Mouse (Mus musculus) bone marrow, adult 2 months (tissue): Measurements from ENCODE around the gene 1110012L19Rik.

Experiments used
- CTCF ChIP-seq: fragments of 200-500 bp; IDR thresholded peaks from 2 replicates; pipeline ENCODE4 v1.5.1; 2011; ENCODE audit warnings: low read length, control low read depth; ENCODE audit not compliant: control insufficient read depth, insufficient read depth
- POLR2A ChIP-seq: fragments of 200-500 bp; IDR thresholded peaks from 2 replicates; pipeline ENCODE4 v1.6.1; 2011; ENCODE audit warnings: low read depth, mild to moderate bottlenecking, control low read depth, low read length, borderline replicate concordance; ENCODE audit not compliant: control insufficient read depth

DNA sequence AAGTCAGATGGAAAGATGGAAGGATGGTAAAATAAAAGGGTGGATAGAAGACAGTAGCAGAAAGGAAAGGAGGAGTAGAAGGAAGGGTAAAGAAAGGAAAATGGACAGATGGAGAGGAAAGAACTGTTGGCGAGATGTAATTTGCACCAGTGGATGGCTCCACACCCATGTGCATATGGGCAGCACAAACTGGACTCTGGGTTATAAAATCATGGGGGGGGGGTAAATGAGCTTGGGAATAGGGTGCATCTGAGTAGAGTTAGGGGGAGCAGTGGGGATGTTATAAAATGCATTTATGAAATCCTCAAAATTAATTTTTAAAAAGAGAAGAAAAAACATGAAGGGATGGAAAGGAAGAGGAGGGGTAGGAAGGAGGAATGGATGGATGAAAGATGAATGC is 21.5 kb upstream of the 1110012L19Rik start:
- TF ChIP-seq CTCF (no peak), POLR2A (no peak)
